Mouse (Mus musculus) ES-E14 (cell line): Measurements from ENCODE around the gene Trip10.

Source experiments
- HCFC1 ChIP-seq: IDR thresholded peaks from 2 replicates; pipeline ENCODE4 v1.6.1; 2012; ENCODE audit warnings: low read length, inconsistent platforms, borderline replicate concordance; ENCODE audit not compliant: insufficient read depth
- ZC3H11A ChIP-seq: IDR thresholded peaks from 2 replicates; pipeline ENCODE4 v1.6.1; 2012; ENCODE audit warnings: low read depth, mild to moderate bottlenecking, inconsistent platforms, low read length, borderline replicate concordance

GRCm38 (mm10) chr17:57292302-57292701 lies 43.0 kb downstream of the Trip10 start:
- no peak for TF ChIP-seq ZC3H11A
- no peak for TF ChIP-seq HCFC1
